Mouse (Mus musculus): ENCODE data around the gene Steap4.
"Not testable (repeated sequence)": the region's sequence is repeated elsewhere in the genome, so short reads cannot be mapped to it uniquely, and the experiment has no call there.

Gene Steap4

GRCm38 (mm10) chr5:7960176-7960575, at the start of gene Steap4:
Steap4 (plus strand) TSS chr5:7960457.
- in situ Hi-C loops (cut with MboI, MseI) = no loop called here

GRCm38 (mm10) chr5:7911975-7912374, 48.3 kb upstream of the Steap4 start:
- in situ Hi-C loops (cut with MboI, MseI) = no loop called here

- in situ Hi-C loops (cut with MboI, MseI) = no loop called here
Measured at GRCm38 (mm10) chr5:7917501-7918295, 42.6 kb upstream of the Steap4 start.

DNA sequence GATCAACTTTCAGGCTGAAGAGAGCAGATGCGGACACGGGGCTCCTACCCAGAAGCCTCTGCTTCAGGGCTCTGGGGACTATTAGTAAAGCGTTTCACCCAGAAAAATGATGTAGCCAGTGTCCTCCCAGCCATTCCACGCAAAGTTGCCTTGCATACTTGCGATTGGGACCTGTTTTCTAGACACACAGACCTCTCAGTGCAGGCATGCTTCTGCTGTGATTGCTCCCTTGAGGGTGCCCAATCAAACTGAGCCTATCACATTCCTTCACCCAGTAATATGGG, 42.0 kb upstream of the Steap4 start:
- in situ Hi-C loops (cut with MboI, MseI) = no loop called here

DNA sequence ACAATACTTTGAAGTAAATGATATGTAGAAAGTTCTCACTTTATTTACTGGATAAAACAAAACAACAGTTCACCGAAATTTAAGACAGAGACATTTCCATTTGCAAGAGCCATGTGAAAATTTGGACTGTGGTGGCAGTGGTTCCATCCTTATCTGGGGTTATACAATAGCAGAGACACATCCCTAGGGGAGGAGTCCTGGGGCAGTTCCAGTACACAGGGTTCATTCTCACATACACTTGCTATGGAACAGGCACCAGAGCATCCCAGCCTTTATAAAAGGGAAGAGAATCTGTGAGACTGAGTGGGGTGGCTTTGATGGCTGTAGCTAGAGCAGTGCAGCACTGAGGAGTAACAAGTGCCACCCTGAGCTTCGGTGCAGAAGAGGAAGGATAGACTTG, 40.6 kb upstream of the Steap4 start:
- in situ Hi-C loops (cut with MboI, MseI) = no loop called here

- in situ Hi-C loops (cut with MboI, MseI) = no loop called here
Measured at GRCm38 (mm10) chr5:7922751-7923150, 37.5 kb upstream of the Steap4 start.

DNA sequence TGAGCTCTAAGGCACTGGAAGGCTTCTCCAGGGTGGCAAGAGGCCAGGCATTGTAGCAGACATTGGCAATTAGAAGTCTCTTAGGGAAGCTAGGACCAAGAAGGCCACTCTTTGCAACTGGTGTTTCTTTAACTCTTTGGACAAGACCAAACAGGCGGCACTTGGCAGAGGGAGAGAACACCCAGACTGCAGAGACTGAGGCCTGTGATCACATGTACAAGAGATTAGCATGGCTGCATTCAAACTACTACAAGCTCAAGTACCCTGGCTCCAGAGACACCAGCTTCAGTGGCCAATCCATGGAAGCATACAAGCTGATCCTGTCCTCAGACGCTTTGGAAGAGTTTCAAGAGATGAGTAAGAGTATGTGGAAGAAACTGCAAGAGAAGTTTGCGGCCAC, 36.6 kb upstream of the Steap4 start:
- in situ Hi-C loops (cut with MboI, MseI) = no loop called here

- in situ Hi-C loops (cut with MboI, MseI) = no loop called here
Measured at GRCm38 (mm10) chr5:7932234-7933221, 27.7 kb upstream of the Steap4 start.

DNA sequence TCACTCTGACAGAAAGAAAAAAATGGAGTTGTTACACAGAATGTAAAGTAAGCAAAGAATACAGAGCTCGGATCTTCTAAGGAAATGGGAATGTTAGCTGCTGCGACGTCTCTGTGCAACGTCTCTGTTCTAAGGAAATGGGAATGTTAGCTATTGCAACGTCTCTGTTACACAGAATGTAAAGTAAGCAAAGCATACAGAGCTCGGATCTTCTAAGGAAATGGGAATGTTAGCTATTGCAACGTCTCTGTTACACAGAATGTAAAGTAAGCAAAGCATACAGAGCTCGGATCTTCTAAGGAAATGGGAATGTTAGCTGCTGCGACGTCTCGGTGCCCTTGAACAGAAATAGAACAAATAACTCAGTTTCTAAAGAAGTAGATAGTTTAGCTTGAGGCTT, 26.8 kb upstream of the Steap4 start:
- in situ Hi-C loops (cut with MboI, MseI) = not testable (repeated sequence)

GRCm38 (mm10) chr5:7933933-7934675, 26.2 kb upstream of the Steap4 start:
- in situ Hi-C loops (cut with MboI, MseI) = no loop called here

- in situ Hi-C loops (cut with MboI, MseI) = no loop called here
Measured at GRCm38 (mm10) chr5:7954838-7955237, 5.4 kb upstream of the Steap4 start.

GRCm38 (mm10) chr5:7955371-7955966, 4.8 kb upstream of the Steap4 start:
- in situ Hi-C loops (cut with MboI, MseI) = no loop called here

- in situ Hi-C loops (cut with MboI, MseI) = no loop called here
Measured at GRCm38 (mm10) chr5:7958061-7958460, 2.2 kb upstream of the Steap4 start.

DNA sequence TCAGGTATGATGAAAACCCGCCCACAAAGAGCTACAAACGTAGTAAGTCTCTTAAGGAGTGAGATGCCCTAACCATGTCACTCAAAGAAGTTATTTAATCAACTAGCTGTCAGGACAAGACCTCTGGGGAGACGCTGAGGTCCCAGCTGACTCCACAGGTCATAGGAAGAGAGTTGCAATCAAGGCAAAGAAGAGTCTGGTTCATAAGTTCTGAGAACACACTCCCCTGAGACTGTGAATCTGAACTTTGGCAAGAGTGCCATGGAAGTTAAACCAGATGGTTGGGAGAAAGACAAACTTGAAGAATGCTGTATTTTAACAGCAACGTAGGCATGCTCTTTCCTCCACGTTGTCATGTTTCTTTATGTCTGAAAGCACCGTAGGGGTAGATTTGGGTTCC, 971 bp upstream of the Steap4 start:
- in situ Hi-C loops (cut with MboI, MseI) = no loop called here

GRCm38 (mm10) chr5:7961113-7961512, 856 bp downstream of the Steap4 start:
- in situ Hi-C loops (cut with MboI, MseI) = no loop called here

DNA sequence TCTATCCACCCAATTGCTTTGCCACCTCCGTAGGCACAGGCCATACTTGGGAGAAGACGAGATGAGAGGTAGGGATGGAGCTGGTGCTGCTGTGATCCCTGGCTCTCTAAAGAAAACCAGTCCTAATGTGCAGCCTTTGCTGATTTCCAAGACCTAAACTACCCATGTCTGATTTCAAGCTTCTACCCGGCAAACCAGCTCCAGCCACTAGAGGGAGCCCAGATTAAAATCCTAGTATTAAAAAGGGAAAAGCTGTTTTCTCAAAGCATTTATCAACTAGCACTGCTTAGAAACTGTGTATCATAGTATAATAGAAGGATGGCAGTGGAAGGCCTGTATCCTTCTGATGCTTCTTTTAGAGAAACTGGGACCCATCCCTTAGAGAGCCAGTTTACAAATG, 5.0 kb downstream of the Steap4 start:
- in situ Hi-C loops (cut with MboI, MseI) = no loop called here

- in situ Hi-C loops (cut with MboI, MseI) = no loop called here
Measured at GRCm38 (mm10) chr5:7968152-7968551, 7.9 kb downstream of the Steap4 start.

DNA sequence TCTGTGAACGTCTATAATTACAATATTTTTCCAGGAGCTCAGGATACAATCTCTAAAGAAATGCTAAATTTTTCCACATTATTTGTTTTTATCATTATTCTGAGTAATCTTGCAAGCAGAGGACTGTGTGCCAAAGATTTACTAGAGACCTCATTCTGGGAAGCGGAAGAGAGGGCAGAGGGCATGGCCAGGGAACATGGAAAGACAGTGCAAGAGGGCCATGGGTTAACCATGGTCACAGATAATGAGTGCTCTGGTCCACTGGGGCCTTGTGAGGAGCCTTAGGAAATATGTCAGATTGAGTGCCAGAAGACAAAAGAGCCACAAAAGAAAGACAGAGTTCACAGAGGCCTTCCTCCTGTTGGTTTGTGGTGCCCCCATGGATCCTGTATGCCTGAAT, 12.0 kb downstream of the Steap4 start:
- in situ Hi-C loops (cut with MboI, MseI) = no loop called here

DNA sequence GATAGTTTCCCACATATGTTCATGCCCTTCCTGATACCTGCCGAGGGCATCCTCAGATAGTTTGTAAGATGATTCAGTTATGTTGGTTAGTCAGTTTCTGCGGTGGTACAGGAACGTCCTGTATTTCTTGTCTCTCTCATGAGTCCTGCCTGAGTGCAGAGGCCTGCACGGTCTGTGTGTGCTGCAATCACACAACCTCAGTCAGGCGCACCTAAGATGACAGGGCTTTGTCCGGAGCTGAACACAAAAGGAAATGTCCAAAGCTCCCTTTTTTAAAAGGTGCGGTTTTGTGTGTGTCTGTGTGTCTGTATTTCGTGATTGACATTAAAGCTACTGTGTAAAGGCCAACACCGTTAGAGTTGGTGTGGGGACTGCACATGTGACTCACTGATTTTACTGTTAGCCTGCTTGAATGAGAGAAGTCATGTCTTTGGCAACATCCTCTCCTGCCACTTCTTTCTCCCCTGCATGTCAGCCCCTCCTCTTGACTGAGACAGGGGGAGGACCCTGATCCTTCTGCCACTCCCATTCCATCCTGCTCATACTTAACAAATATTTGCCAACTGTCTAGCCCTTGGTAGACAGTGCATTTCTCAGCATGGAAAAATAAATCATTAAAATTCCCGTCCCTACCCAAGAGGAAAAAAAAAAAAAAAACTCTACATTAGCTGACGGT, 14.4 kb downstream of the Steap4 start:
- in situ Hi-C loops (cut with MboI, MseI) = no loop called here

DNA sequence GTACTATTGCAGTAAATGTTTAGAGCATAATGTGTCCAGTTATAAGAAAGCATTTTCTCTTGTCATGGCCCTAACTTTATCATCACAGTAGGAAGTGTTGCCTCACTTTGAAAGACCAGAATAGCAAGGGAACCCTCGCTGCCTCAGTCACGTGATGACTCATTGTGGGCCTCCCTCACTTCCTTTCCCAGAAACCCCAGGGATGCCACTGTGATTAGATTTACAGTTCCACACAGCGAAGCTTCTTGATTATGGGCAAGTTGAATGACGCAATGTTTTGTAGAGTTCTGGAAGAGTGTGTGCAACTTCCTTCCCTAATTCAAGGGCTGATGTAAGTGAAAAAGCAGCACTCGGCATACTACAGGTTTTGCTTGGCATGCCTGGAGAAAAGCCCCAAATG, 20.3 kb downstream of the Steap4 start:
- in situ Hi-C loops (cut with MboI, MseI) = no loop called here

GRCm38 (mm10) chr5:7987962-7988361, 27.7 kb downstream of the Steap4 start:
- in situ Hi-C loops (cut with MboI, MseI) = no loop called here

Data from T-helper 17 cell (primary cell).